Mouse (Mus musculus) liver, adult (tissue): ENCODE data around the gene Fam213a.
A peak's percentile ranks its signal among the peaks of the same experiment; 100 is the strongest.

Experiments used
- GATA4 ChIP-seq: IDR thresholded peaks from 2 replicates; pipeline ENCODE4 v1.6.1; 2014; ENCODE audit warnings: mild to moderate bottlenecking, low read length; ENCODE audit not compliant: insufficient replicate concordance

The Fam213a gene

DNA sequence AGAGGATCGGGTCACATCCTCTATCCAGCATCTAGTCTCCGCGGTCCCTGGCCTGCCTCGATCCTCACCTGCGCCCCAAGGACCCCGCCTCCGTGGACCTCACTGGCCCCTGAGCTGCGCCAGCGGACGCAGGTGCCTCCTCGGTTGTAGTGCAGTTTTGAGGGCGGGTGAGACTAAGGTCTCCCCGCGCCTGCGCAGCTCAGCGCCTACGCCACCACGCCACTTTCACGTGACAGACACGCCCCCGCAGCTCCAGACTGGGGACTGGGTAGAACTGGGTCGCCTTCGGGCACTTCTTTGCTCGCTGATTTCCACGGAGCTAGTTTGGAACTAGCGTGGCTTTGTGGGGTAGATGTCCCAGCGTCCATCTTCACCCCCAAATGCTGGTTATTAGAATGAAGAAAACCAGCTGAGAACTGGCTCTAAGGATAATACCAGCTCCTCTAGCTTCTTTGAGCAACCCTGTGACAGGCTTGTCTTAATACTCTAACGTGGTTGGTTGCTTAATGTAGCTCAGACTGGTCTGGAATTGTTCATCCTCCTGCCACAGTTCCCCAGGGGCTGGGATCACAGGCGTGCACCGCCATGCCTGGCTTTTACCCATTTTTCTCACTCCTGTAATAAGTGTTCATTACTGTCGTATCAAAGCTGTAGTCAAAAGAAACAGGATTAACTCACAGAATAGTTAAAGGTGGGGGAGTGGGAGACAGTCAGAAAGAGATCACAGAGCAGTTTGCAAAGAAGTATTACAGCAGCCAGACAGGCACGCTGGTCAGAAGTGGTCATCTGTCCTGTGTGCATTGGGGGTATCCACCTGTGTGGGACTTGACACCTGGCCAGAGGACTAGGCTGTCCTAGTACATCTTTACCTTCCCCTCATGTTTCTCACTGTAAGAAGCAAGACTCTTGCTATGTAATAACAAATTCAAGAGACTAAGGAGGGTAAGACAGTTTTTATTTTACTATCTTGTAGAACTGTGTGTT lies at the start of gene Fam213a:
Gene Fam213a (minus strand): TSS at position 159 of the 984 bp plus-strand sequence.
- TF ChIP-seq GATA4: no peak

DNA sequence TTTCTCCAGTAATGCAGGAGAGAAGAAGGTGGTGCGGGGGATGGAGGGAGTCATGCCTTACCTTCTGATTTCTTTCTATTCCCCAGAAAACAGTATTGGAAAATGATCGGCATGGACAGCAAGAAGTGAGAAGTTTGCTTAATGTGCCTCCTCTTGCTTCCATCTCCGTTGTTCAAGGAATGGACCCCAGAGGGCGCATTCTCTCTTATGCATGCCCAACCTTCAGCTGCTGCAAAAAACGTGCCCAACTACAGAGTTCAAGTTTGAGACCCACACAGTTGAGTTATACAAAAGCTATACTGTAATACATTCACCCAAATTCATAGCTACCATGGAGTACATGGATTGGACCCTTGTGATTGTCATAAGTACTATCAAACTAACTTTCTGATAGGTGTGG lies 38.9 kb upstream of the Fam213a start:
- no peak for TF ChIP-seq GATA4

DNA sequence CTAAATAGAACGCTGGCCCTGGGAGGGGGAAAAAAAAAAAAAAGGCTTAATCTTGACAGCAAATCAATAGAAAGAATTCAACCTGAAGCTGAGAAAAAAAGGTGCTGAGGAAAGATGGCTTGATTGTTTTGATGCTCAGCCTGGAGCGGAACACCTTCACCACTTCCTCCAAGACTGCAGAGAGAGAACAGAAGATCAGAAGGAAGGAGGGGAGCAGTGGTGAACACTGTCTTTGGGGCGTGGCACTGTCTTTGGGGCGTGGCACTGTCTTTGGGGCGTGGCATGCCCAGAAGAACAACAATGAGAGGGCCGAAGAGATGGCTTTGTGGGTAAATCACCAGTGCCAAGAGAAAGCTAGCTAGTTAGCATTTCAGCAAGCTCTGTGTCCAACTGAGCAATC lies 36.9 kb upstream of the Fam213a start:
- TF ChIP-seq GATA4: no peak

DNA sequence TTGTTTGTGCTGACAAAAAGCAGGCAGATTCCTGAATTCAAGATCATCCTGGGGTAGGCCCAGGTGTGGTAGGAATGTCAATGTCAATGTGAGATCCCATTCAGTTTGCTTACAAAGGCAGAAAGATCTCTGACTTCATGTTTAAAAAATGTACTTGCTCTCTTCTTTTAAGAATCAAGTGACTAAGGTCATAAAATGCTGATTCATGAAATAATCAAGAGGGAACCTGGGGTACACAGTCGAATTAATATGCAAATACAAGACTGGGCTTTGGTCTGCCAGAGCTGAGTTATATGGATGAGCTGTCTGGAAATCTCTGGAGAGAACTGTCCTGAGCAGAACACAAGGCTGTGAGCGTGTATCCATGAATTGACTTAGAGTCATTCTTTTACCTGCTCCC lies 33.8 kb upstream of the Fam213a start:
- no peak for TF ChIP-seq GATA4

DNA sequence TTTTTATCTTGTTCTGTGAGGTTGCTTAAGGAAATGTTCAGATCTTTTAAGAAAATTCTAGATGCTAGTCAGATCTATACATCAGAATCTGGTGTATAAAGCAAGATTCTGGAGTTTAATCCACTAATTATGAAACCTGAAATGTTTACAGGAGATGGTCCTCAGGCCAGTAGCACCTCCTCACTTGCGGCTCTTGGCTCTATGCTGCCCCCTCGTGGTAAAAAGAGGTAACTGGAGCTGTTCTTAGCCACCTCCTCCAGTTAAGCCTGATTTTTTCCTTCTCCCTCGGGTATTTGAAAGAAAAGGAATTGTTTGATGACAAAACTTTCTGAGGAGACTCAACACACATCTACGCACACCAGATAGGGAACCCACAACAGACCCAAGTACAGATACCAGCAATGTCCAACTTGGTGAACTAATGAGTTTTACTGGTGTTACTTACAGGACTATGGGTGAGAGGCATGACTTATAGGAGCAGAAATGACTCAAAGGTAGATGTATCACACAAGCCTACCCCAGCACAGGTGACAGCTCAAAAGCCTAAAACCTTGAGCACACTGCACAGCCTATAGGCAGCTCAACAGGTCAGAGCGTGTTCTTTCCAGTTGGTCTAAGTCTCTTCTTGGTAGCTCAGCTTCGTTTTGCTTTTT lies 21.7 kb upstream of the Fam213a start:
- TF ChIP-seq GATA4: no peak

DNA sequence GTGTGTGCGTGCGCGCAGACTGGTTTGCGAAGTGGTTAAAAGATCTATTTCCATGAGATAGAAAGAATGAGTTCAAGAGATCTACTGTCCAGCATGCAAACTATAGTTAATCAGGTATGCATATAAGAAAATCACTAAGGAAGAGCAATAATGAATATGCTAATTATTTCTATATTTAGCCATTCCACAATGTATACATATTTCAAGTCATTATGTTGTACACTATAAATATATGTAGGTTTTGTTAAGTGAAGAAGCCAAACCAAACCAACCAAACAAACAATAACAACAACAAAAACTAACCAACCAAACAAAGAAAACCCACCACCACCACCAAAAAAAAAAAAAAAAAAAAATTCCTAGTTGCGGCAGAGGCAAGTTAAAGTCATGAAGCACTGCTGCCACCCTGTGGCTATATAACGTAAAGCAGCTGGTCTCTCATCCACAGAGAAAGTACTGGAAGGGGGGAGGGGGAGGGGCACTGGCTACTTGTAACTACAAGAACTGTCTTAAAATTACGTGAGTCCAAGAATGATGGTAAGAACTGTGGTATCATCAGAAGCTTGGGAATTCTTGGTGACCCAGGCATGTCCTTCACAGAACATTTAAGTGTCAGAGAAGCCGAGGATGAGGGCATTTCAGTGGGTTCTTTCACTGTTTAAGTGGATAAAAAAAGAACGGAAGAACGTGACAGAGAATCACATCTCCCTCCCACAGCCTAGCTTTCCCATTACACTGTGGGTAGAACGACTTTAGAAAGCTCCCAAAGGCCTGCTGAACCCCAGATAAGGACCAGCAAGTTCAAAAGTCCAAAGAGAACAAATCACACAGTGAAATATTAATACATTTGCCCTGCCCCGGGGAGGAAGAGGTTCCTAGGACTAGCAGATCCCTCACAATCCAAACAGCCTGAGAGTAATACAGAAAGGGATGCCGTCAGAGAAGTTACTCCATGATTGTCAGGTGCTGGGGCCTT lies 19.8 kb upstream of the Fam213a start:
- TF ChIP-seq GATA4: no peak

DNA sequence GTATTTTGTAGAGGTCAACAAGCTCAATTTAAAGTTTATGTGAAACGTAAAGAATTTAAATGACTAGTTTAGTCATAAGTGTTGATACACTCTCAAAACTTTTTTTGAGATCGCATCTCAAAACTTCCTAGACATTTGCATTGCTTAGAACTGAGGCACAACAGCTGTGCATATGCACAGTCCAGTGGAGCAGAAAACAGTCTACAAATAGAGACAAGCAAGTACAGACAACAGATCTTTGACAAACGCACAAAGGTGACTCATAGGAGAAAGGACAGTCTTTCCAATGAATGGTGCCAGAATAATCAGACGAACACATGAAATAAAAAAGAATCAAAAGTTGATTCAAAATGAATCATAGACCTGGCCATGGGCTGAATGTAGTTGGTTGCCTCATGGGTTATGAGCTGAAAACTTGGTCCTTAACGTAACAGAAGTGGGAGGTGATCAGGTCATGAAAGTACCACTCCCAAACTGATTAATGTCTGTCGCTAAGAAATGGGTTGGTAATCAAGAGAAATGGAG lies 17.5 kb upstream of the Fam213a start:
- TF ChIP-seq GATA4: no peak

DNA sequence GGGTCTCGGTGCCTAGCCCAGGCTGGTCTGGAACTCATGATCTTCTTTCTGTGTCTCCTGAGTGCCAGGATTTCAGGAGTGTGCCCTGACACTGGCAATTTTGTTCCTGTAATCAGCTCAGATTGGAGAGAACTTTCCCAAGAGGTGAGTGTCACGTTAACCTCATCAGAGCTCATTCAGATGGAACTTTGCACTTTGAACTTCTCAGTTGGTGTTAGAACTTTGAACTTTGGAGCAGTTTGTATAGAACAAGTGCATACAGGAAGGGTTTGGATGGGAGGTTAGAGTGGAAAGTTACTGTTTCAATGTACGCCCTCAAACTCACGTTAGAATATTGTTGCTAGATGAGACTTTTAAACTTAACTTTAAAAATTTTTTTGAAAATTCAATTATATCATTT lies 15.7 kb upstream of the Fam213a start:
- no peak for TF ChIP-seq GATA4

DNA sequence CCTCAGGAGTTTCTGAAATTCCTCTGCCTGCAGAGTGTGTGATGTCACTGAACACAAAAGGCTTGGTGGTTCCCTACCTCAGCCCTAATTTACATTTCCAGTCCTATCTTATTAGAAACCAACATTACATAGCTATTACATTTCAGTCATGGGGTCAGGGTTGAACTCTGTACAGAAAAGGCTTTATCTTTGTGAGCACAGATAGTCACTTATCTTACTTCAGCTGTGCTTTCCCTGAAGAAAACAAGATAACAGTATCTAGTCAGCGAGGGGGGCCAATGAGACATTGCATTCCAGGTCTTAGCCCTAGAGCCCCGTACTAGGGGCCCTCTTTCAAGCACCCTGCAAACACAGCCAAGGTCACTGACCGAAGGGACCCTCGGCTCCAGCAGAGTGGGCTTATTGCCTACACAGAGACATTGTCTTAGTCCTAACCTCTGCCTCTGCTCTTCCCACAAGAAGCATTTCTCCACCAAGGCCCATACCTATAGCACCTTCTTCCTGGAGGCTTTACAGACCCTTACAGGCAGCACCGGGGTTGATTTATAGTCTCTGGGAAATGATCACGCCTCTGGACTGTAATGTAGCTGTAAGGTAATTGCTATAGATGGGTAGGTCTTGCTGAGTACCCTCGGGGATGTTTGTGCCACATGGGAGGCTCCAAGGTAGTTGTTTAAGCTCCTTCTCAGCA lies 12.2 kb upstream of the Fam213a start:
- TF ChIP-seq GATA4: no peak

DNA sequence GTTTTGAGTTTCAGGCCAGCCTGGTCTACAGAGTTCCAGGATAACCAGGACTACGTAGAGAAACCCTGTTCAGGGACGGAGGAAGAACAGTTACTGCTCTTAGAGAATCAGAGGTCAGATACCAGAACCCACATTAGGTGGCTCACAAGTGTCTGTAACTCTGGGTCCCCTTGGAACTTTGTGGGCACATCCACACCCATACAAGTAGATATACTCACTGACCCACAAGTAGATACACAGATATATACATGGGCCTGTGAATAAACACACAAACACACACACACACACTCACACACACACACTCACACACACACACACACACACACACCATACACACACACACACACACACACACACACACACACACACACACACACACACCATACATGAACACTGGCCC lies 11.5 kb upstream of the Fam213a start:
- no peak for TF ChIP-seq GATA4

DNA sequence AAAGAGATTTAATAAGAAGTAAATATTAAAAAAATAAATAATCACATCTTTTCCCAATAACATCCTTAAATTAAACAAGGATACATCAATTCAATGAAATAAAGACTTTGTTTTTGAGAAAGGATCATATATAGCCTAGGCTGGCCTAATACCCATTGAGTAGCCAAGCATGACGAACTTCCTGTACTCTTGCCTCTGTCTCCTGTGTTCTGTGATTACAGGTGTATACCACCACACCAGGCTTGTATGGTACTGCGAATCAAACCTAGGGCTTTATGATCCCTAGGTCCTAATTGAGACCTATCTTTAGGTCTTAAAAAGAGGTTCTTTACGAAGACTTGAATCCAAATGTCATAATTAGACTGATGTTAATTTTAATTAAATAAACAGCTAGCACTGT lies 7.7 kb upstream of the Fam213a start:
- no peak for TF ChIP-seq GATA4

DNA sequence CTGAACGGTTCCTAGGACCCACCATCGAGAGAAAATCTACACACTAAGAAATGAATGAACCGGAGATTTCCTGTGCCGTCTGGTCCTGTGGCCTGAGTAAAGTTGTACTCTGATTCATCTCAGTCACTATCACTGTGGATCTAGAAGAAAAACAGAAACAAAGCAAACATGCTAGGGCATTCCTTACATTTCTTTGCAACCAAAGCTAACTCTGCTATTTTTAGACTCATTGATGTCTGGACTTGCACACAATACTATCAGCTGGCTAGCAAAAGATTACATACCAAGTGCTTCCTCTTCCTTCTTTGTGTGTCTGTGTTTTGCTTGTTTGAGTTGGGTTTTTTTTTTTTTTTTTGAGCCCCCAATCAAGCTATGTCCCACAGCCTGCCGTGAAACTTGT lies 3.9 kb upstream of the Fam213a start:
- TF ChIP-seq GATA4: peak; percentile 59; the same call in 1 of the 2 replicates

DNA sequence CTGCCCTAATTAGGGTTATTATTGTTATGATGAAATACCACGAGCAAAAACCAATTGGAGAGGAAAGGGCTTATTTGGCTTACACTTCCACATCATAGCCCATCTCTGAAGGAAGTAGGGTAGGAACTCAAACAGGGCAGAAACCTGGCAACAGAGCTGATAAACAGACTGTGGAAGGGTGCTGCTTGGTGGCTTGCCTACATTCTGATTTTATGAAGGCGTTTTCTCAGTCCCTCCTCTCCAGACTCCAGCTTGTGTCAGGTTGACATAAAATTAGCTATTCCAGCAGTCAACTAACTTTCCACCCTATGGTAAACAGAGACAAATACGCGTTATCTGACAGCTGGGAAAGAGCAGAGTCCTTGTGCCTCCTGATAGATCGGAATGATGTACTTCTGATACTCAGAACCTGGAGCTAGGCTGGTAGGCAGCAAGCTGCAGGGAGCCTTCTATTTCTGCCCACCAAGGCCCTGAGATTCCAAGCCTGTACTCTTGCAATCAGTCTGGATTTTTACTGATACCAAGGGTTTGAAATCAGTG lies 1.2 kb upstream of the Fam213a start:
- TF ChIP-seq GATA4: no peak

DNA sequence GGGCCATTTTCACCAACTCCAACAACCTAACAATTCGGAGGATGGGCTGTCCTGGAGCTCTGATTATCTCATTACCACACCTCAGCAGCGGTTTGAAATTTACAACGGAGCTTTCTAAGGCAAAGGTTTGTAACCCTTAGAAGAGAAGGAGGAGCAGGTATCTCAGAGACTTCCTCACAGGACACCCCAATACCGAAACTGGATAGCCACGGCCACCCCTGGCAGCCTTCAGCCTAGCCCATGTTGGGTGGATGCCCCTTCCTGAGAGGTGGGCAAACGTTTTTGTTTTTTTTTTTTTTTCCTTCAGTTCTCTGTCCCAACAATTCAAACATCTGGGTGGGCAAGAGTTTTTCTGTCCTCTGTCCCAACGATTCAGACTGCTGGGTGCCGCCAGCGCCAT lies 445 bp downstream of the Fam213a start:
- no peak for TF ChIP-seq GATA4
